ENCODE assay signal across 2 mouse cellular contexts in the genomic region with DNA sequence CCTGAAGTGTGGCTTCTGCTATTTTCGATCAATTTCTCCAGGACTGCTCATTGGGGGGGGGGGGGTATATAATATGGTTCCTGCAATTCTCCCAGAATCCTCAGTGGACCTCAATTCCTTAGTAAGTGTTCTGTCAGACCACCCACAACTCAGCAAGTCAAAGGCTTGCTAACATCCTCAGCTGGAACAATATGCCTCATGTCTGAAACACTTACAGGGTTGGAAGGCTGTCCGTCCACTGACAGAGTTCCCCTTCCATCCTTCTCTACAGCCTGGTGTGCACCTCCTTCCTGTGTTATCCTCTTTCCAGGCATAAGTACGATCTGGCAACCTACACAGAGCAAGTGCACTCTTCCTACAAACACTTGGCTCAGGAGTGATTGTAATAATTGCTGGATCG.
TF ChIP-seq lines count a peak whose summit lies in the region.

No protein-coding gene starts in this region.

TF ChIP-seq in CH12.LX, 34 proteins besides CTCF, POLR2A, EP300 and RAD21 (continued from another document):
- no peak for TF ChIP-seq RCOR1 (conservative IDR thresholded peaks at IDR 0.05; ENCODE audit: low read depth, low read length)
- TF ChIP-seq MAZ (IDR thresholded peaks at IDR 0.05; ENCODE audit: low read depth, low read length) = no peak
- TF ChIP-seq ZKSCAN1 (IDR thresholded peaks at IDR 0.05; ENCODE audit: borderline replicate concordance, low read depth, low read length) = no peak
- TF ChIP-seq USF2 (conservative IDR thresholded peaks at IDR 0.05; ENCODE audit: low read depth, low read length) = no peak
- TF ChIP-seq POLR2AphosphoS2 (IDR thresholded peaks at IDR 0.05; ENCODE audit: low read depth, low read length) = no peak
- no peak for TF ChIP-seq PAX5 (IDR thresholded peaks at IDR 0.05; ENCODE audit: low read length)
- TF ChIP-seq MYC (IDR thresholded peaks at IDR 0.05; ENCODE audit: low read depth, low read length) = no peak
- TF ChIP-seq ZMIZ1 (IDR thresholded peaks at IDR 0.05; ENCODE audit: low read depth, low read length) = no peak
- TF ChIP-seq ETS1 (conservative IDR thresholded peaks at IDR 0.05; ENCODE audit: low read depth, low read length) = no peak
- TF ChIP-seq GABPA (IDR thresholded peaks at IDR 0.05; ENCODE audit: insufficient replicate concordance, low read depth, low read length) = no peak

TF ChIP-seq in MEL, 35 proteins besides CTCF, POLR2A, EP300 and RAD21 (continued from another document):
- TF ChIP-seq HCFC1 (IDR thresholded peaks at IDR 0.05; ENCODE audit: low read depth, low read length) (no peak), NRF1 (IDR thresholded peaks at IDR 0.05; ENCODE audit: insufficient read depth, low read depth, low read length, poor library complexity, severe bottlenecking) (no peak), MAFK (IDR thresholded peaks at IDR 0.05; ENCODE audit: borderline replicate concordance, low read depth, low read length) (no peak), TCF12 (IDR thresholded peaks at IDR 0.05; ENCODE audit: low read depth, low read length) (no peak), ZMIZ1 (IDR thresholded peaks at IDR 0.05; ENCODE audit: low read depth, low read length) (no peak), GABPA (IDR thresholded peaks at IDR 0.05; ENCODE audit: low read depth, low read length) (no peak), MXI1 (IDR thresholded peaks at IDR 0.05; ENCODE audit: low read depth, low read length) (no peak), MAZ (IDR thresholded peaks at IDR 0.05; ENCODE audit: low read depth, low read length) (no peak)
